Mouse (Mus musculus) left cerebral cortex, postnatal 25 days (tissue): ENCODE data around the gene Susd1. TPM values are rescaled to one million over a fixed set of nuclear protein-coding genes. Genes with fewer than 3 reads are reported as not detected.
A peak's percentile ranks its signal among the peaks of the same experiment; 100 is the strongest.
"Not testable (repeated sequence)": the region's sequence is repeated elsewhere in the genome, so short reads cannot be mapped to it uniquely, and the experiment has no call there.

ENCODE experiments used
- DNase-seq, 2 experiments: peaks; one replicate each; pipeline ENCODE4 v3.0.0; 2022; ENCODE audit warnings: low spot score in 2 of 2, mixed read lengths in 1 of 2
- intact Hi-C: fragments of 180-260 bp; cut with DNase I; formaldehyde crosslinking; loops from one replicate; pipeline ENCODE4 v1.15.1; 2025
- total RNA-seq, 2 experiments: library from RNA; stranded (reverse); gene quantifications; 2 replicates each; pipeline ENCODE4 v1.2.3; 2021

Gene Susd1
- total RNA-seq, 2 experiments from 2014 or later: 7.0 to 9.1 TPM

- intact Hi-C loops: no loop called here
- DNase-seq: no peak
Observed at GRCm38 (mm10) chr4:59307841-59308589, 130.4 kb downstream of the Susd1 start.

- intact Hi-C loops: no loop called here
- DNase-seq: no peak
Observed at GRCm38 (mm10) chr4:59302387-59302786, 136.0 kb downstream of the Susd1 start.

- peak in 1 of 2 experiments; percentile 19 for DNase-seq
- intact Hi-C loops: no loop called here
Observed at GRCm38 (mm10) chr4:59301025-59301815, 137.2 kb downstream of the Susd1 start.

GRCm38 (mm10) chr4:59298719-59299496, 139.5 kb downstream of the Susd1 start:
- intact Hi-C loops: no loop called here
- DNase-seq: no peak

GRCm38 (mm10) chr4:59295127-59295526, 143.3 kb downstream of the Susd1 start:
- intact Hi-C loops: no loop called here

GRCm38 (mm10) chr4:59294661-59295060, 143.8 kb downstream of the Susd1 start:
- no peak for DNase-seq
- intact Hi-C loops: no loop called here

More at GRCm38 (mm10) chr4:59295127-59295526, 143.3 kb downstream of the Susd1 start:
- no peak for DNase-seq

- intact Hi-C loops: no loop called here
- DNase-seq: no peak
Observed at GRCm38 (mm10) chr4:59291914-59292718, 146.3 kb downstream of the Susd1 start.

- no peak for DNase-seq
- intact Hi-C loops: no loop called here
Observed at GRCm38 (mm10) chr4:59290972-59291576, 147.4 kb downstream of the Susd1 start.

GRCm38 (mm10) chr4:59287103-59287502, 151.3 kb downstream of the Susd1 start:
- intact Hi-C loops: no loop called here
- no peak for DNase-seq

- DNase-seq, intact Hi-C loops: not testable (repeated sequence)
Observed at GRCm38 (mm10) chr4:59286351-59286750, 152.1 kb downstream of the Susd1 start.

- intact Hi-C loops: no loop called here
- no peak for DNase-seq
Observed at GRCm38 (mm10) chr4:59282699-59283487, 155.5 kb downstream of the Susd1 start.

- intact Hi-C loops: no loop called here
- DNase-seq: no peak
Observed at GRCm38 (mm10) chr4:59282137-59282536, 156.3 kb downstream of the Susd1 start.

GRCm38 (mm10) chr4:59280876-59281275, 157.6 kb downstream of the Susd1 start:
- intact Hi-C loops: no loop called here

GRCm38 (mm10) chr4:59279111-59279510, 159.3 kb downstream of the Susd1 start:
- DNase-seq: no peak
- intact Hi-C loops: no loop called here

More at GRCm38 (mm10) chr4:59280876-59281275, 157.6 kb downstream of the Susd1 start:
- DNase-seq: no peak

GRCm38 (mm10) chr4:59278410-59278809, 160.0 kb downstream of the Susd1 start:
- intact Hi-C loops: no loop called here
- no peak for DNase-seq

- intact Hi-C loops: no loop called here
- DNase-seq: no peak
Observed at GRCm38 (mm10) chr4:59277958-59278357, 160.5 kb downstream of the Susd1 start.

GRCm38 (mm10) chr4:59275956-59276355, 162.5 kb downstream of the Susd1 start:
- intact Hi-C loops: no loop called here

GRCm38 (mm10) chr4:59275494-59275893, 162.9 kb downstream of the Susd1 start:
- intact Hi-C loops: no loop called here
- no peak for DNase-seq

More at GRCm38 (mm10) chr4:59275956-59276355, 162.5 kb downstream of the Susd1 start:
- DNase-seq: no peak
